Mouse (Mus musculus) forebrain, embryonic 12.5 days (tissue): ENCODE results near the gene P3h3. TPM values are rescaled to one million over a fixed set of nuclear protein-coding genes. Genes with fewer than 3 reads are reported as not detected.
"Not testable (repeated sequence)": the region's sequence is repeated elsewhere in the genome, so short reads cannot be mapped to it uniquely, and the experiment has no call there.

Experiments
- ATAC-seq: fragments of 200-750 bp; cut with Nextera tagmentation; 2 replicates; pipeline ENCODE4 v1.8.0; 2017; ENCODE audit warnings: moderate TSS enrichment; ENCODE audit not compliant: low FRiP score
- H3K27ac ChIP-seq: fragments of 300-500 bp; sonication (generic); 2 replicates; pipeline ENCODE4 v1.5.1; 2016; ENCODE audit warnings: mild to moderate bottlenecking
- H3K27me3 ChIP-seq: fragments of 300-500 bp; sonication (generic); 2 replicates; pipeline ENCODE4 v1.6.1; 2016; ENCODE audit warnings: mild to moderate bottlenecking
- H3K36me3 ChIP-seq: fragments of 300-500 bp; sonication (generic); replicated peaks from 2 replicates; pipeline ENCODE4 v1.6.1; 2016; ENCODE audit warnings: mild to moderate bottlenecking
- H3K4me1 ChIP-seq: fragments of 300-500 bp; sonication (generic); 2 replicates; pipeline ENCODE4 v1.6.1; 2016
- H3K4me2 ChIP-seq: fragments of 300-500 bp; sonication (generic); 2 replicates; pipeline ENCODE4 v1.6.1; 2016; ENCODE audit warnings: mild to moderate bottlenecking, moderate library complexity
- H3K4me3 ChIP-seq: fragments of 300-500 bp; sonication (generic); replicated peaks from 2 replicates; pipeline ENCODE4 v1.5.1; 2016; ENCODE audit warnings: mild to moderate bottlenecking
- H3K9ac ChIP-seq: fragments of 300-500 bp; sonication (generic); 2 replicates; pipeline ENCODE4 v1.6.1; 2016; ENCODE audit warnings: mild to moderate bottlenecking
- H3K9me3 ChIP-seq: fragments of 300-500 bp; sonication (generic); 2 replicates; pipeline ENCODE4 v1.6.1; 2016
- WGBS: fragments of 180-500 bp; shearing (Covaris S2); methylation state at CpG from one replicate; pipeline ENCODE4 v1.1.7; 2016; 5-methylcytosine and 5-hydroxymethylcytosine counted together
- polyA plus RNA-seq: library from polyadenylated mRNA; unstranded; fragments of >200 nt; fragmentation: Nextera tagmentation; extraction: Ambion mirVana; gene quantifications from 2 replicates; pipeline ENCODE4 v1.2.1, GENCODE M21; 2016

Gene P3h3
- polyA plus RNA-seq, 1 experiment from 2014 or later = 19.8 TPM

DNA sequence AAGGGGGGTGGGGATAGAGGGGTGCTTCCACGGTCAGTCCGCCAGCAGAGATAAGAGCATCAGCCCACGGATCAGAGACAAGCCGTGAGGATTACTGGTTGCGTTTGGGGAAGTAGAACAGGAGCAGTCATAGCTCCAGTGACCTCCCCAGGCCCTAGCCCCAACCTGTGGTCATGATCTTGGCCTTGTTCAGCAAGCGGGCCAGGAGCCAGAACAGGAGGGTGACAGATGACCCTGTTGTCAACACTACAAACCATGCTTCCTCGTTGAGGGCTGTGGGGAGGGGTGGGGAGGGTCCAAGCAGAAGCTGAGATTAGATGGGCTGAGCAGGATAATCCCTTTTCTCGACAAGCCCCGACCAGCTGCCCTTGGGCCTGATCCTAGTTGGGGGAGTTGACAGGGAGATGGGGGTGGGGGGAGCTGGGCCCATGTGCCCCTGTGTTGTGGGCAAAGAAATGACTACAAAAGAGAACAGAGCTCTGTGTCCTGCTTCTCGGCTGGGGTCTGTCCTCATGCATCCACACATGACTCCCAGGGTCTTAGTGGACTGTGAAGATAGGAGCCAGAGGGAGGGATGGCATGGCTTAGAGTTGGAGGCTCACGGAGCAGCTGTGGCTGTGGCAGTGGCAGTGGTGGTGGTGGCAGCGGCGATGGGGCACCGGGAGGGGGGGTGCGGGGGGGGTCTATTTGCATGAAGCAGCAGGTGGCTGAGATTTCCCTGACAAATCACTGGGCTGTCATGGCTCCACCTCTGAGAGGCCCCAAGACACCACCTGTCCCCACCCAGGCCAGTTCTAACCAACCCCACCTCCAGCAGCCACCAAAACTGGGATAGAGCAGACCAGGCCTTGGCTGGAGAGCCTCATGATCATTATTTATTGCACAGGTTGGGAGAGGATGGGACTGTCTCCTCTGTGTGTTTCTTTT, 17.0 kb downstream of the P3h3 start, which contains the start of gene Gnb3:
TSS of gene Gnb3 (minus strand) at position 35 of the 927 bp plus-strand sequence.
- peaks cover 15% of the 10 kb centered on the region for H3K36me3 ChIP-seq
- no peaks in the 10 kb centered on the region; the same call in 1 of the 2 replicates for H3K9me3 ChIP-seq
- no peak within 1 kb of the TSS for H3K4me3 ChIP-seq
- peak within 1 kb of the TSS; percentile 56; the same call in 1 of the 2 replicates for H3K27ac ChIP-seq
- no peaks in the 10 kb centered on the region for H3K27me3 ChIP-seq
- WGBS = 30% methylated on average over 15 of the region's 15 CpGs
- peak within 1 kb of the TSS; percentile 8; the same call in 1 of the 2 replicates for H3K4me2 ChIP-seq
- peak; percentile 13; the same call in 1 of the 2 replicates for ATAC-seq
- H3K4me1 ChIP-seq = peaks cover 19% of the 10 kb centered on the region
- H3K9ac ChIP-seq = peak within 1 kb of the TSS; percentile 42; the same call in 1 of the 2 replicates

DNA sequence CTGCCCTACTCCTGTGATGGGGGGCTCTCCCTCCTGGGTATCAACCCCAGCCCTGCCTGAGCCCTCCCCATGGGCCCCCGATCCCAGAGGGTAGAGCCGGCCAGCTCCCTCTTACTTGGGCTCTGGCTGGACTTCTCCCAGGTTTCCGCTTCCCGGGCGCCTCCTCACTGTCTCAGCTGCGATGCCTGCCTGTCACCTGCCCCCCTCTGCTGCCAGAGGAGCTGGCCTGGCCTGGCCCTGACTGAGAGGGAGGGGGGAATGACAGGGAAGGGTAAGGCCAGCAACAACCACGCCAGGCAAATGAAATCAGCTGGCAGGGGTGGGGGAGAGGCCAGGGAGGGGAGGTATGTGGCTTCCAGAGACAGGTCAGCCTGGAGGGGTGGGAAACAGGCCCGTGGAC, 17.7 kb downstream of the P3h3 start:
- H3K4me1 ChIP-seq = peaks cover 19% of the 10 kb centered on the region
- H3K27ac ChIP-seq = peak overlapping the region; percentile 56; the same call in 1 of the 2 replicates
- peak; percentile 36 for ATAC-seq
- H3K4me3 ChIP-seq = no peak overlapping the region
- no peaks in the 10 kb centered on the region; the same call in 1 of the 2 replicates for H3K9me3 ChIP-seq
- peak overlapping the region; percentile 42; the same call in 1 of the 2 replicates for H3K9ac ChIP-seq
- 7% methylated on average over 8 of the region's 8 CpGs for WGBS
- no peaks in the 10 kb centered on the region for H3K27me3 ChIP-seq
- peaks cover 14% of the 10 kb centered on the region for H3K36me3 ChIP-seq
- H3K4me2 ChIP-seq = peak overlapping the region; percentile 8; the same call in 1 of the 2 replicates

DNA sequence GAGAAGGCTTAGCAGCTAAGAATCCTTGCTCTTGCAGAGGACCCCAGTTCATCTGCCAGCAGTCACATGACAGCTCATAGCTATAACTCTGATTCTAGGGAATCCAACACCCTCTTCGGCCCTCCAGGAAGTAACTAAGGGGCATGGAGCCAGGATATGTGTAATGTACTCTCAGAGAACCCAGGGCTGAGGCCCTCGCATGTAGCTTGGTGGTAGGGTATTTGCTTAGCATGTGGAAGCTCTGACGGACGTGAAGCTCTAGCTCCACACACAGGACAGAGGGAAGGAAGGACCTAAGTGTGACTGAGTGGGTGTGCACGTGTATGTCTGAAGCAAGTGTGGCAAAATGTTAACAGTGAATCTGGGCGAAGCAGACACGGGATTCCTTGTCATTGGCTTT, 21.1 kb downstream of the P3h3 start:
- Histone ChIP-seq H3K9me3 (no peaks in the 10 kb centered on the region; the same call in 1 of the 2 replicates), H3K4me2 (no peak overlapping the region), H3K4me3 (no peak overlapping the region), H3K27me3 (no peaks in the 10 kb centered on the region), H3K4me1 (peaks cover 46% of the 10 kb centered on the region), H3K36me3 (peaks cover 37% of the 10 kb centered on the region), H3K9ac (no peak overlapping the region), H3K27ac (no peak overlapping the region; the same call in 1 of the 2 replicates)
- ATAC-seq = no peak
- WGBS = 83% methylated on average over 7 of the region's 7 CpGs

DNA sequence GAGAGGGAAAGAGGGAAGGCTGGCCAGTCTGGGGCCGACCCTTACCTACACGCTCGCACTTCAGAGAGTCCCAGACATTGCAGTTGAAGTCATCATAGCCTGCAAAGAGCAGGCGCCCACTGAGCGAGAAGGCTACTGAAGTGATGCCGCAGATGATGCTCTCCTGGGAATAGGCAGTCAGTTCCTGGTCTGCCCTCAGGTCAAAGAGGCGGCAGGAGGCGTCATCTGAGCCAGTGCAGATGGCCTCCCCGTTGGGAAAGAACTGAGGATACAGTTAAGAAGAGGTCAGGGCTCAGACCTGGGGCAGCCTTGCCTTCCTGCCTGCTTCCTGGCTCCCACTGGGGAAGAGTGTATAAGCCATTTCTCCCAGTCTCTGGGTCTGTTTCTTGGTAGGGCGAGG, 22.0 kb downstream of the P3h3 start:
- H3K27ac ChIP-seq = no peak overlapping the region
- peaks cover 51% of the 10 kb centered on the region for H3K4me1 ChIP-seq
- no peaks in the 10 kb centered on the region for H3K9me3 ChIP-seq
- no peaks in the 10 kb centered on the region for H3K27me3 ChIP-seq
- 71% methylated on average over 10 of the region's 10 CpGs for WGBS
- no peak overlapping the region for H3K4me2 ChIP-seq
- peaks cover 39% of the 10 kb centered on the region for H3K36me3 ChIP-seq
- H3K4me3 ChIP-seq = no peak overlapping the region
- 0 out of 2 replicates have a peak overlapping the region, but pooled peaks have one; percentile 22 for H3K9ac ChIP-seq
- no peak for ATAC-seq

DNA sequence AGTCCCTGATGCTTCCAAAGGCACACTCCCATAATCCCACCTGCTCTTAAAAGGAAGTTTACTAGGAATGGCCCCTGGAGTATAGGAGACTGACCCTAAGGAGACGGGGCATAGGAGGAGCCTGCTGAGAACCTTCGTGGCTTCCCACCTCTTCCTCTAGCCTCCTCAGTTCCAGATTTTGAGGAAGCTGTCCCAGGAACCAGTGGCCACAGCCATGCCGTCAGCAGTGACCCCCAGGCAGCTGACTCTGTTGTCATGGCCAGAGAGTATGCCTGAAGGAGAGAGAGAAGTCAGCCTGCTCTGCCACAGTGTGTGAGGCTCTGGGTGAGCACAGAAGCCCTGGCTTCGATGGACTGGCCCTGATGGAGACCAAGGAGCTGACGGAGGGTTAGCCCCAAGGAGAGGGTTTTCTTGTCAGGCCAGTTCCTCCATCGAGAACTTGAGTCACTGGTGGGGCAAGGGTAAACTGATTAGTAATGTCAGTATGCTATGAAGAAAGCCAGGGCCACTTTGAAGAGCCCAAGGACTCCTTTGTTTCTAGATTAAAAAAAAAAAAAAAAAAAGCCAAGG, 23.0 kb downstream of the P3h3 start:
- Histone ChIP-seq H3K27me3 (no peaks in the 10 kb centered on the region), H3K27ac (no peak overlapping the region), H3K4me1 (peaks cover 46% of the 10 kb centered on the region), H3K4me2 (no peak overlapping the region), H3K9ac (no peak overlapping the region), H3K4me3 (no peak overlapping the region), H3K9me3 (no peaks in the 10 kb centered on the region), H3K36me3 (peaks cover 39% of the 10 kb centered on the region)
- ATAC-seq = no peak
- WGBS = 90% methylated on average over 6 of the region's 6 CpGs

DNA sequence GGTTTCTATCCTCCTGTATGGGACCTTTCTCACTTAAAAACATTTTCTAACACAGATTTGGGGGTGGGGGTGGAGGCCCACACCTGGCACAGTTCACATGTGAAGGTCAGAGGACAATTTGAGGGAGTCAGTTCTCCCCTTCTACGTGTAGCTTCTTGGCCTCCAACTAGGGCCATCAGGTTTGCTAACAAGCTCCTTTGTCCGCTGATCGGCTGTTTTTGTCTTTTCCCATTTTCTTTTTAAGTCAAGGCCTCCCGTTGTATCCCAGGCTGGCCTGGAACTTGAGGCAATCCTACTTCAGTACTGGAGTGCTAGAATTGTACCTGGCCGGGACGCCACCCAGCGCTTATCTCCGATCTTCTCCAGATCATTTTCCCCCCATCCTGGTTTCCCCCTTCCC, 25.9 kb downstream of the P3h3 start:
- no peak for ATAC-seq
- H3K4me1 ChIP-seq = peaks cover 52% of the 10 kb centered on the region

DNA sequence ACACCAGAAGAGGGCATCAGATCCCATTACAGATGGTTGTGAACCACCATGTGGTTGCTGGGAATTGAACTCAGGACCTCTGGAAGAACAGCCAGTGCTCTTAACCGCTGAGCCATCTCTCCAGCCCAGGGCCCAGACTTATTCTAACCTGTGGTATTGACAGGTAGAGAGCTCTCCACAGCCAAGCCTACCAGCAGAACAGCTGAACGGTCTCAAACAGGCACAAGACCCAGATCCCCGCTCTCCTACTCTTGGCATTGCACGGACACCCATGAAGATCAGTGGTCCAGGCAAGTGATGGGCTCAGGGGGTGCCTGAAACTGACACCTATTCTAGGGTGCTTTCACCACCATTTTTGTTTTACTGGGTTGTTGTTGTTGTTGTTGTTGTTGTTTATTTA, 26.4 kb downstream of the P3h3 start:
- peaks cover 45% of the 10 kb centered on the region for H3K36me3 ChIP-seq
- not testable (repeated sequence) for H3K27ac ChIP-seq, H3K9me3 ChIP-seq, H3K27me3 ChIP-seq, ATAC-seq
- H3K4me3 ChIP-seq = peak overlapping the region; percentile 73
- peak overlapping the region; percentile 95 for H3K4me2 ChIP-seq
- 92% methylated on average over 4 of the region's 4 CpGs for WGBS
- peaks cover 52% of the 10 kb centered on the region for H3K4me1 ChIP-seq
- H3K9ac ChIP-seq = 0 out of 2 replicates have a peak overlapping the region, but pooled peaks have one; percentile 38

More for the DNA sequence above, 25.9 kb downstream of the P3h3 start:
- Histone ChIP-seq H3K9me3 (no peaks in the 10 kb centered on the region), H3K4me3 (0 out of 2 replicates have a peak overlapping the region, but pooled peaks have one; percentile 2), H3K4me2 (peak overlapping the region; percentile 95), H3K9ac (0 out of 2 replicates have a peak overlapping the region, but pooled peaks have one; percentile 38), H3K36me3 (peaks cover 43% of the 10 kb centered on the region), H3K27ac (no peak overlapping the region), H3K27me3 (no peaks in the 10 kb centered on the region)
- WGBS = 90% methylated on average over 8 of the region's 8 CpGs

DNA sequence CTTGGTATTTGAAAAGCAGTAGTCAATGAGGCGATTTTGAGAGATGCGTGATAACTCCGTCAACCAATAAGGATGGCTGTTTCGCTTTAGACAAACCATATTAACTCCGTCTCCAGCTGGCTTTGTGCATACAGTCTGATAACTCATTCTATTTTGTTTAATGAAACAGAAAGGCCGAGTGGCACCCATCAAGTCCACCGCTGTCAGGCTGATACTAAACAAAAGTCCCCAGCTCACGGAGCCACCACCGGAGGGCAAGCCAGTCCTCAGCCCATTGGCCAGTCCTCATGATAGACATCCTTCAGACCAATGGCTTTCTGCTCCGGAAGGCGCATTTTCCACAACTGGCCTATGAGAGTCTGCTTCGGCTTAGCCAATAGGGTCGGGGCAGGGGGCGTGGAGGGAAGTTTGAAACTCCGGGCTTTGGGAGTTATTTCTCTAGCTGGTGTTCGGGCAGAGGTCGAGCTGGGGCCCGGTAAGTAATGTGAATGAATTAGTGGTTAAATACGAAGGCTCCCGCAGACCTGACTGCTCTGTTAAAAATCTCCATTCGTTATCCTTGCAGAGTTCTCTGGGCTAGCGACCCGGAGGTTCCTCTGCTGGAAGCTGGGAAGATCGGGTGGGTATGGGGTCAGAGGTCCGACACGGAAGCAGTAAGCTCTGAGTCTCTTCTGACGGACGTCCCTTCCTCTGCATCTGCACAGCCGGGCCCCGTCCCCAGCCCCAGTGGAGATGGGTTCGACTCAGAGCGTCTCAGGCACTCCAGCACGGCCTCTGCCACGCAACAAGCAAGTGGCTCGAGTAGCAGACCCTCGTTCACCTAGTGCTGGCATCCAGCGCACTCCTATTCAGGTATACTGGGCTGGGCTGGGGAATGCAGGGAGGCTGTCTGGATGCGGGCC, 27.5 kb downstream of the P3h3 start:
- ATAC-seq = peak; percentile 89
- Histone ChIP-seq H3K27me3 (no peaks in the 10 kb centered on the region), H3K27ac (peak overlapping the region; percentile 94), H3K9ac (peak overlapping the region; percentile 79), H3K4me1 (peaks cover 52% of the 10 kb centered on the region), H3K9me3 (no peaks in the 10 kb centered on the region), H3K4me2 (peak overlapping the region; percentile 95), H3K36me3 (peaks cover 52% of the 10 kb centered on the region), H3K4me3 (peak overlapping the region; percentile 73)
- under 1% methylated on average over 36 of the region's 38 CpGs for WGBS

DNA sequence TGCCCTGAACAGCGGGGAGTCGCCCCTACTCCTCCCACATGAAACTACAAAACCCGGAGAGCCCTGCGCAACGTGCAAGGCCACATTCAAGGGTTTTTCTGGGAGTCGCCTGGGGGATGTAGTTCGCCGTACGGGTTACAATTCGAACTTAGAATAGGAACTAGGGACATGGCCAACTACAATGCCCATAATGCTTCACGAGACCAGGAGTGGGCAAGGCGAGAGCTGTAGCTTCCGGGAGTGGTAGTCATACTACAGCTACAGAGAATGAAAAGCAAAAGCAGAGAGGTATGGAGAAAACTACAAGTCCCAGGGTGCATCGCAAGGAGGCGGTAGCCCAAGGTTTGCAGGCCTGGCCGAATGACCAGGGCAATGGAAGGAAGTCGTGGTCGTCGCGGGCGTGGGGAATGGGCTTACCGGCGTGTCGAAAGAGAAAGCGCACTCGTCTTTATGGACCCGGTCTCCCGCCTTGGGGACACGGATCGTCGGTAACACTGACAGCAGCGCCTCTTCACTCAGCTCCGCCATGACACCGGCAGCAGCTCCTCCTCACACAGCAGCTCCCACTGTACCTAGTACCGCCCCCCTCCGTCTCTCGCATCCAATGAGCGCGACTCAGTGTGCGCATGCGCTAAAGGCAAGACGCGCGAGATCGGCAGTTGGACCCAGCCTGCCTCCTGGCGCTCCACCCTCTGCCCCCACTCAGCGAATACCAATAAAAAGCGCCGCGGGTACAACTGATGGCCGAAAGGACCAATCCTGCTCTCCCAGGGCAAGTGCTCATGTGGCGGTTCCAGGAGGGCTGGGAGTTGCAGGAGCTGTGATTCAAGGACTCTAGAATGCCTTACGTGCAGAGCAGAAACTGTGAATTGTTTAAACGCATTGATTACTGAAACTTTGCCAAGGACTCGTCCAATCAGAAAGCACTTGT, 28.4 kb downstream of the P3h3 start, which contains the start of the genes Usp5 and Cdca3:
TSS of gene Usp5 (minus strand) at position 617 of the 931 bp plus-strand sequence.
TSS of gene Cdca3 (plus strand) at position 680 of the 931 bp plus-strand sequence.
- peaks cover 50% of the 10 kb centered on the region for H3K4me1 ChIP-seq
- under 1% methylated on average over 55 of the region's 55 CpGs for WGBS

DNA sequence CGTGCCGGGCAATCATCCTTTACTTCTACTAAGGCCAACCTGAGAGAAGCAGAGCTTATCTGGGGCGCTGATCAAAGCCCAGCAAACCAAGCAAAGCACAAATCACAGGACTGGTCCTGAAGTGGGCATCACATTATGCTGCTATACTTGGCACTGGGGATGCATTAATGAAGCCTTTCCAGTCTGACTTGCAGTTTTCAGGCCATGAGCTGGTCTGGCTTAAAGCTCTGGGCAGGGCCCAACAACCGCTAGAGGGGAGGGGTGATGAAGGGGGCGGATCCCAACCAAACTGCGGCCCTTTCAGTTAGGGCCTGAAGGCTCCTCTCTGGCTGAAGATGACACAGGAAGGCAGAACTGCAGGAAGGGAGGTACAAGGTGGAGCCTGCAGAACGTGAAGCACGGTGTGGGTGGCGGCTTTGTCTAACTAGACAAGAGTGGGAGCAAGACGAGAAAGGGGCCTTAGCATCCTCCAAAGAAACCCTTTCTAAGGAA, 29.4 kb downstream of the P3h3 start:
- no peaks in the 10 kb centered on the region for H3K9me3 ChIP-seq
- WGBS = 26% methylated on average over 10 of the region's 10 CpGs
- peak overlapping the region; percentile 73 for H3K4me3 ChIP-seq
- ATAC-seq = no peak
- peak overlapping the region; percentile 73 for H3K9ac ChIP-seq
- peak overlapping the region; percentile 71 for H3K27ac ChIP-seq
- H3K4me2 ChIP-seq = peak overlapping the region; percentile 95
- no peaks in the 10 kb centered on the region for H3K27me3 ChIP-seq
- H3K36me3 ChIP-seq = peaks cover 56% of the 10 kb centered on the region
- H3K4me1 ChIP-seq = peaks cover 43% of the 10 kb centered on the region

More for the DNA sequence above, 28.4 kb downstream of the P3h3 start, which contains the start of the genes Usp5 and Cdca3:
- peak within 1 kb of the TSS; percentile 95 for H3K4me2 ChIP-seq
- peak within 1 kb of the TSS; percentile 73 for H3K4me3 ChIP-seq
- peak within 1 kb of the TSS; percentile 79 for H3K9ac ChIP-seq
- H3K27me3 ChIP-seq = no peaks in the 10 kb centered on the region
- peaks cover 55% of the 10 kb centered on the region for H3K36me3 ChIP-seq
- no peaks in the 10 kb centered on the region for H3K9me3 ChIP-seq
- ATAC-seq = peak; percentile 94
- peak within 1 kb of the TSS; percentile 94 for H3K27ac ChIP-seq
